Mouse (Mus musculus): ENCODE measurements around the gene Irf9. TPM values are rescaled to one million over a fixed set of nuclear protein-coding genes. Genes with fewer than 3 reads are reported as not detected.

The Irf9 gene
- total and polyA plus RNA-seq, 3 experiments: 31.2 to 64.3 (median 39.6) TPM

- peaks cover 86% of the 10 kb centered on the region for H3K36me3 ChIP-seq (replicated peaks)
- ATAC-seq (ENCODE audit: extremely low read depth, insufficient number of reproducible peaks, low FRiP score, poor library complexity, severe bottlenecking) (no peak), DNase-seq (ENCODE audit: low spot score) (no peak)
- TF ChIP-seq GATA2 (IDR thresholded peaks at IDR 0.05; ENCODE audit: borderline replicate concordance, low read depth, low read length) (no peak), TAL1 (conservative IDR thresholded peaks at IDR 0.05; ENCODE audit: low read depth, low read length) (no peak), CTCF (IDR thresholded peaks at IDR 0.05; ENCODE audit: low read depth, low read length) (no peak), GATA1 (IDR thresholded peaks at IDR 0.05; ENCODE audit: borderline replicate concordance, low read length) (no peak), POLR2AphosphoS5 (IDR thresholded peaks at IDR 0.05; ENCODE audit: insufficient replicate concordance, low read depth, low read length) (no peak)
- H3K27me3 ChIP-seq (ENCODE audit: insufficient read depth, low read length): no peaks in the 10 kb centered on the region
- no peak within 1 kb of the TSS for H3K4me3 ChIP-seq (ENCODE audit: low read depth, low read length)
- H3K9me3 ChIP-seq (replicated peaks): no peaks in the 10 kb centered on the region
- peaks cover 72% of the 10 kb centered on the region for H3K4me1 ChIP-seq (ENCODE audit: insufficient read depth, low read depth, low read length)
Measured at GRCm38 (mm10) chr14:55637795-55638194, 34.4 kb downstream of the Irf9 start, which contains the start of gene Gm49378. Gene Gm49378 (minus strand): TSS chr14:55637895.

- H3K4me1 ChIP-seq (ENCODE audit: insufficient read depth, low read depth, low read length): peaks cover 61% of the 10 kb centered on the region
Measured at GRCm38 (mm10) chr14:55640816-55641215, 37.4 kb downstream of the Irf9 start.

GRCm38 (mm10) chr14:55641291-55641690 is 37.9 kb downstream of the Irf9 start:
- no peak overlapping the region for H3K4me3 ChIP-seq (ENCODE audit: low read depth, low read length)

More at GRCm38 (mm10) chr14:55640816-55641215, 37.4 kb downstream of the Irf9 start:
- ATAC-seq (ENCODE audit: extremely low read depth, insufficient number of reproducible peaks, low FRiP score, poor library complexity, severe bottlenecking) (no peak), DNase-seq (ENCODE audit: low spot score) (no peak)
- Histone ChIP-seq H3K36me3 (replicated peaks) (peaks cover 75% of the 10 kb centered on the region), H3K9me3 (replicated peaks) (no peaks in the 10 kb centered on the region), H3K4me3 (ENCODE audit: low read depth, low read length) (no peak overlapping the region; the same call in 1 of the 2 replicates), H3K27me3 (ENCODE audit: insufficient read depth, low read length) (no peaks in the 10 kb centered on the region)
- no peak for TF ChIP-seq GATA1 (IDR thresholded peaks at IDR 0.05; ENCODE audit: borderline replicate concordance, low read length)
- no peak for TF ChIP-seq GATA2 (IDR thresholded peaks at IDR 0.05; ENCODE audit: borderline replicate concordance, low read depth, low read length)
- TF ChIP-seq POLR2AphosphoS5 (IDR thresholded peaks at IDR 0.05; ENCODE audit: insufficient replicate concordance, low read depth, low read length): no peak
- TF ChIP-seq TAL1 (conservative IDR thresholded peaks at IDR 0.05; ENCODE audit: low read depth, low read length): no peak
- TF ChIP-seq CTCF (IDR thresholded peaks at IDR 0.05; ENCODE audit: low read depth, low read length): no peak

GRCm38 (mm10) chr14:55642679-55643059 is 39.3 kb downstream of the Irf9 start:
- Histone ChIP-seq H3K4me3 (ENCODE audit: low read depth, low read length) (peak overlapping the region; percentile 89), H3K9me3 (replicated peaks) (no peaks in the 10 kb centered on the region), H3K27me3 (ENCODE audit: insufficient read depth, low read length) (no peaks in the 10 kb centered on the region), H3K36me3 (replicated peaks) (peaks cover 77% of the 10 kb centered on the region), H3K4me1 (ENCODE audit: insufficient read depth, low read depth, low read length) (peaks cover 71% of the 10 kb centered on the region)
- no peak for DNase-seq (ENCODE audit: low spot score)
- TF ChIP-seq POLR2AphosphoS5 (IDR thresholded peaks at IDR 0.05; ENCODE audit: insufficient replicate concordance, low read depth, low read length): no peak
- no peak for TF ChIP-seq CTCF (IDR thresholded peaks at IDR 0.05; ENCODE audit: low read depth, low read length)
- no peak for TF ChIP-seq GATA2 (IDR thresholded peaks at IDR 0.05; ENCODE audit: borderline replicate concordance, low read depth, low read length)
- no peak for TF ChIP-seq GATA1 (IDR thresholded peaks at IDR 0.05; ENCODE audit: borderline replicate concordance, low read length)
- TF ChIP-seq TAL1 (conservative IDR thresholded peaks at IDR 0.05; ENCODE audit: low read depth, low read length): no peak
- ATAC-seq (ENCODE audit: extremely low read depth, insufficient number of reproducible peaks, low FRiP score, poor library complexity, severe bottlenecking): no peak

More at GRCm38 (mm10) chr14:55641291-55641690, 37.9 kb downstream of the Irf9 start:
- no peak for DNase-seq (ENCODE audit: low spot score)
- no peak for ATAC-seq (ENCODE audit: extremely low read depth, insufficient number of reproducible peaks, low FRiP score, poor library complexity, severe bottlenecking)
- Histone ChIP-seq H3K27me3 (ENCODE audit: insufficient read depth, low read length) (no peaks in the 10 kb centered on the region), H3K9me3 (replicated peaks) (no peaks in the 10 kb centered on the region), H3K36me3 (replicated peaks) (peaks cover 76% of the 10 kb centered on the region), H3K4me1 (ENCODE audit: insufficient read depth, low read depth, low read length) (peaks cover 62% of the 10 kb centered on the region)
- no peak for TF ChIP-seq GATA1 (IDR thresholded peaks at IDR 0.05; ENCODE audit: borderline replicate concordance, low read length)
- no peak for TF ChIP-seq GATA2 (IDR thresholded peaks at IDR 0.05; ENCODE audit: borderline replicate concordance, low read depth, low read length)
- no peak for TF ChIP-seq CTCF (IDR thresholded peaks at IDR 0.05; ENCODE audit: low read depth, low read length)
- TF ChIP-seq TAL1 (conservative IDR thresholded peaks at IDR 0.05; ENCODE audit: low read depth, low read length): no peak
- TF ChIP-seq POLR2AphosphoS5 (IDR thresholded peaks at IDR 0.05; ENCODE audit: insufficient replicate concordance, low read depth, low read length): no peak

GRCm38 (mm10) chr14:55643060-55643907 is 39.9 kb downstream of the Irf9 start, which contains the start of gene Tm9sf1:
Gene Tm9sf1 (minus strand): TSS chr14:55643806.
- Histone ChIP-seq H3K4me1 (ENCODE audit: insufficient read depth, low read depth, low read length) (peaks cover 67% of the 10 kb centered on the region), H3K27me3 (ENCODE audit: insufficient read depth, low read length) (no peaks in the 10 kb centered on the region), H3K4me3 (ENCODE audit: low read depth, low read length) (peak within 1 kb of the TSS; percentile 89), H3K9me3 (replicated peaks) (no peaks in the 10 kb centered on the region), H3K36me3 (replicated peaks) (peaks cover 73% of the 10 kb centered on the region)
- peak; percentile 86 for DNase-seq (ENCODE audit: low spot score)
- peak; percentile 37 for ATAC-seq (ENCODE audit: extremely low read depth, insufficient number of reproducible peaks, low FRiP score, poor library complexity, severe bottlenecking)
- TF ChIP-seq GATA2 (IDR thresholded peaks at IDR 0.05; ENCODE audit: borderline replicate concordance, low read depth, low read length) (no peak), CTCF (IDR thresholded peaks at IDR 0.05; ENCODE audit: low read depth, low read length) (no peak), POLR2AphosphoS5 (IDR thresholded peaks at IDR 0.05; ENCODE audit: insufficient replicate concordance, low read depth, low read length) (no peak), TAL1 (conservative IDR thresholded peaks at IDR 0.05; ENCODE audit: low read depth, low read length) (no peak), GATA1 (IDR thresholded peaks at IDR 0.05; ENCODE audit: borderline replicate concordance, low read length) (no peak)

GRCm38 (mm10) chr14:55644261-55644888 is 41.0 kb downstream of the Irf9 start:
- Histone ChIP-seq H3K27me3 (ENCODE audit: insufficient read depth, low read length) (no peaks in the 10 kb centered on the region), H3K9me3 (replicated peaks) (no peaks in the 10 kb centered on the region), H3K36me3 (replicated peaks) (peaks cover 66% of the 10 kb centered on the region), H3K4me1 (ENCODE audit: insufficient read depth, low read depth, low read length) (peaks cover 62% of the 10 kb centered on the region), H3K4me3 (ENCODE audit: low read depth, low read length) (peak overlapping the region; percentile 89)
- no peak for ATAC-seq (ENCODE audit: extremely low read depth, insufficient number of reproducible peaks, low FRiP score, poor library complexity, severe bottlenecking)
- DNase-seq (ENCODE audit: low spot score): no peak
- TF ChIP-seq GATA1 (IDR thresholded peaks at IDR 0.05; ENCODE audit: borderline replicate concordance, low read length): no peak
- TF ChIP-seq GATA2 (IDR thresholded peaks at IDR 0.05; ENCODE audit: borderline replicate concordance, low read depth, low read length): no peak
- TF ChIP-seq CTCF (IDR thresholded peaks at IDR 0.05; ENCODE audit: low read depth, low read length): no peak
- no peak for TF ChIP-seq TAL1 (conservative IDR thresholded peaks at IDR 0.05; ENCODE audit: low read depth, low read length)
- no peak for TF ChIP-seq POLR2AphosphoS5 (IDR thresholded peaks at IDR 0.05; ENCODE audit: insufficient replicate concordance, low read depth, low read length)

All from G1E (cell line).